Mouse (Mus musculus): ENCODE results near the gene Tmem45b. TPM values are rescaled to one million over a fixed set of nuclear protein-coding genes. Genes with fewer than 3 reads are reported as not detected.

Tmem45b gene
- polyA plus RNA-seq, 1 experiment from 2014 or later, result 0.11 TPM

DNA sequence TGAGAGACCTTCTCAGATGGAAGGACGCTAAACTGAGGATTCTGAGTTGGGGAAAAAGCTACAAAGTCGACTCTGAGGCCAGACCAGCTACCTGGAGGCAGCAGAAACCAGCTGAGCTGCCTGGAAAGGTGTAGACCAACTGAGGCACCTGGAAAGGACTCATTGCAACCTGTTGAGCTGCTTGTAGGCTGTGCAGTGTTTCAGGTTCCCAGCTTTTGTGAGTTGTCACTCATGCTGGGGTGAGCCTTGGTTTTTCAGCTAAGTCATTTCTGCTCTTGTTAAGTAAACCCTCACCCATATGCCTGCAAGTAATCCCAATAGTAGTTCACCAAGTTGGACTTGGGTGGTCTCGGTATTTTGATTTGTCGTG, 78.8 kb downstream of the Tmem45b start:
- peak; percentile 25 for DNase-seq (ENCODE audit: low spot score)
- Histone ChIP-seq H3K27ac (peak overlapping the region; percentile 72; the same call in 1 of the 2 replicates), H3K27me3 (ENCODE audit: control insufficient read depth, insufficient read depth, low read length) (no peaks in the 10 kb centered on the region), H3K36me3 (replicated peaks; ENCODE audit: control insufficient read depth, insufficient read depth) (peaks cover 13% of the 10 kb centered on the region), H3K4me3 (replicated peaks; ENCODE audit: low read length) (peak overlapping the region; percentile 89), H3K4me2 (replicated peaks) (peak overlapping the region; percentile 75), H3K9me3 (ENCODE audit: control insufficient read depth, low read length) (no peaks in the 10 kb centered on the region), H3K9ac (peak overlapping the region; percentile 81), H3K4me1 (replicated peaks; ENCODE audit: control insufficient read depth, insufficient read depth, low read length) (peaks cover 21% of the 10 kb centered on the region)
- WGBS, result 24% methylated on average over 4 of the region's 4 CpGs
- ATAC-seq (ENCODE audit: low FRiP score), result peak; percentile 32

DNA sequence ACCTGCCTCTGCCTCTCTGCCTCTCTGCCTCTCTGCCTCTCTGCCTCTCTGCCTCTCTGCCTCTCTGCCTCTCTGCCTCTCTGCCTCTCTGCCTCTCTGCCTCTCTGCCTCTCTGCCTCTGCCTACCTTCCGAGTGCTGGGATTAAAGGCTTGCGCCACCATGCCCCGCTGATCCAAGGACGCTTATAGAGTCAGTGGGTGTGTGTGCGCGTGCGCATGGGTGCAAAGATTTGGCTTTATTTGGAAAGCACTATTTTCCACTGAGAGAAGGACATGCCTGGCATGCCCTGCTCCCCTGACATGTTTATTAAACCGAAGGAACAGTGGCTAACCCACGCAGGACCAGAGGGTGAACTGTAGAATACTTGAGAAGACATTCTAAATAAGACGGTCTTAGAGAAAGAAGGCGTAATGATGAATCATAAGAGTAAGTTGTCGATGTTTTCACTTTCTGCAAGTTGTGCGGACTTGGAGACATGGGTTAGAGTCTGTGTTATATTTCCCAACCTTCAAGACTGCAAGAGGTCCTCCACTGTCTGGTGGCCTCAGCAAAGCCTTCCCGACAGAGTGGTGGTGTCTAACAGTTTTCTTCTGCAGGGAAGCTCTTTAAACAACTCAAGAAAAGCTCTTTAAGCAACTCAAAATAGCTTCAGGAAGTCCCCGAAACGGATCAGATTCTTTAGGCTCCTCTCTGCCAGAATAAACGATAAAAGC, 79.3 kb downstream of the Tmem45b start:
- WGBS, result 84% methylated on average over 17 of the region's 17 CpGs

GRCm38 (mm10) chr9:31376661-31377060, 87.6 kb downstream of the Tmem45b start:
- ATAC-seq (ENCODE audit: low FRiP score), result no peak
- no peak overlapping the region for H3K4me2 ChIP-seq (replicated peaks)
- DNase-seq (ENCODE audit: low spot score), result no peak
- no peak overlapping the region for H3K9ac ChIP-seq
- no peaks in the 10 kb centered on the region for H3K4me1 ChIP-seq (replicated peaks; ENCODE audit: control insufficient read depth, insufficient read depth, low read length)
- H3K9me3 ChIP-seq (ENCODE audit: control insufficient read depth, low read length), result peaks cover 15% of the 10 kb centered on the region; the same call in 1 of the 2 replicates
- peaks cover 44% of the 10 kb centered on the region for H3K36me3 ChIP-seq (replicated peaks; ENCODE audit: control insufficient read depth, insufficient read depth)
- no peak overlapping the region for H3K4me3 ChIP-seq (replicated peaks; ENCODE audit: low read length)
- no peak overlapping the region for H3K27ac ChIP-seq
- no peaks in the 10 kb centered on the region for H3K27me3 ChIP-seq (ENCODE audit: control insufficient read depth, insufficient read depth, low read length)

More for the DNA sequence above, 79.3 kb downstream of the Tmem45b start:
- no peak overlapping the region for H3K4me3 ChIP-seq (replicated peaks; ENCODE audit: low read length)
- peak overlapping the region; percentile 75; the same call in 1 of the 2 replicates for H3K4me2 ChIP-seq (replicated peaks)
- H3K27ac ChIP-seq, result no peak overlapping the region
- ATAC-seq (ENCODE audit: low FRiP score), result no peak
- H3K9me3 ChIP-seq (ENCODE audit: control insufficient read depth, low read length), result no peaks in the 10 kb centered on the region
- no peaks in the 10 kb centered on the region for H3K27me3 ChIP-seq (ENCODE audit: control insufficient read depth, insufficient read depth, low read length)
- DNase-seq (ENCODE audit: low spot score), result no peak
- peaks cover 8% of the 10 kb centered on the region; the same call in 1 of the 2 replicates for H3K36me3 ChIP-seq (replicated peaks; ENCODE audit: control insufficient read depth, insufficient read depth)
- no peak overlapping the region for H3K9ac ChIP-seq
- peaks cover 21% of the 10 kb centered on the region for H3K4me1 ChIP-seq (replicated peaks; ENCODE audit: control insufficient read depth, insufficient read depth, low read length)

Other genes starting within 250 kb of the Tmem45b start
- 7.9 and 9.7 TPM in 2 replicates for gene Prdm10, start 183.9 kb downstream of the Tmem45b start, polyA plus RNA-seq (2014; fragmentation: Nextera tagmentation; extraction: Ambion mirVana)
- 25.4 and 32.0 TPM in 2 replicates for gene Nfrkb, start 78.3 kb downstream of the Tmem45b start, polyA plus RNA-seq (2014; fragmentation: Nextera tagmentation; extraction: Ambion mirVana)